Mouse (Mus musculus) megakaryocyte-erythroid progenitor cell, adult 5-6 weeks (primary cell): Measurements from ENCODE around the gene Plaur. TPM values are rescaled to one million over a fixed set of nuclear protein-coding genes. Genes with fewer than 3 reads are reported as not detected.
"Not testable (repeated sequence)": the region's sequence is repeated elsewhere in the genome, so short reads cannot be mapped to it uniquely, and the experiment has no call there.

Experiments
- ATAC-seq: replicated peaks from 2 replicates; pipeline ENCODE4 v1.8.0; 2016; ENCODE audit warnings: mild to moderate bottlenecking, inconsistent platforms; ENCODE audit not compliant: severe bottlenecking, poor library complexity, low FRiP score, low TSS enrichment
- total RNA-seq, 2 experiments: library from RNA; stranded (forward) in 1 of 2; stranded (reverse) in 1 of 2; fragments of 200-1000, 215-1000 nt in 1 of 2; fragments of >200 nt in 1 of 2; fragmentation: Nextera tagmentation in 1 of 2; gene quantifications; 2 replicates each; pipeline ENCODE4 v1.2.3; 2014 to 2017

Plaur gene
- total RNA-seq, 2 experiments from 2014 or later, result 2.5 to 5.4 TPM

DNA sequence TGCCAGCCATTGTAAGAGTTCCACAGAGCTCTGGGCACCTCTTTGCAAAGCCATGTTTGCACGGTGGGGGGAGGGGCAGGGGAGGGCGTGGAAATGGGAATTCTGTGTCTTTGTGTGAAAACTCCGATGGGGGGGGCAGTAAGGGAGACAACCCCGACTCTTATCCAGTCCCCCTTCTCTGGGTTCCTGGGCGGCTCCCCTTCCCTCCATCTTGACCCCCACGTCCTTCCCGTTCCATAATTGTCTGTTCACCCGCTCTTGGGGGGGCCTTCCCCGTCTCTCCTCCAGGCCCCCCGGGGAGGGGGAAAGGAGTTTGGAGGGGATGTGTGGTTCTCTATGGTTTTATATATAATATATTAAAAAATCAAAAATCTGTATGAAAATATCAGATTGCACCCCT is 41.7 kb downstream of the Plaur start:
- no peak for ATAC-seq

- ATAC-seq, result no peak
These were observed 42.6 kb downstream of the Plaur start for GRCm38 (mm10) chr7:24504868-24505267.

GRCm38 (mm10) chr7:24505447-24506064 is 43.3 kb downstream of the Plaur start:
- no peak for ATAC-seq

DNA sequence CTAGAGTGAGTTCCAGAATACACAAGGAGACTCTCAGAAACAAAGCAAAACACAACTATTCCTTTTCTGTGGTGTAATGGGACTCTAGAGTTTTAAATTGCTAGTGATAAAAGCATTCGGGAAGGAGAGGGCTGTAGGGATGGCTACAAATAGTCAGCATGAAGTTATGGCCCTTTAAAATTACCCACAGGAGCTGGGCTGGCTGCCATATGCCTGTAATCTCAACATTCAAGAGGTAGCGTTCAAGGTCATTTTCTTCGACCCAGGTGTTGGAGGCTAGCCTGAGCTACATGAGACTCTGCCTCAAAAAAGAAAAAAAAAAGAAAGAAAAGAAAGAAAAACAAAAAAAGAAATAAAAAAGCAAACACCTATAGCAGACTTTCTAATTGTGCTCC is 43.8 kb downstream of the Plaur start:
- ATAC-seq, result no peak

DNA sequence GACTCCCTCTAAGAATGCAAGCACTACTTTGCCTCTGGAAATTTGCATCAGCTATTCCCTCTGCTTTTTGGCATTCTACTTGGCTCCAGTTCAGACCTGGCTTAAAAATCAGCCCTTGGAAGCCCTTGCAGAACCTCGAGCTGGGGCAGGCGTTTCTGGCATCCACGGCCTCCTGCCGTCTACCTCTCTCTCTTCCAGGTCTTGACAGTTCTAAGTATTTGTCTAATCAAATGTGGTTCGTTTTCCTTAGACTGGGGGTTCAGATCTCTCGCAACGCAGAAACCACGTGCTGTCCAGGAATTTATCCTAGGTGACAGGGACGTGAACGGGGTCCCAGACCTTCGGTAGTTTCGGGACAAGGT is 44.2 kb downstream of the Plaur start:
- no peak for ATAC-seq

GRCm38 (mm10) chr7:24506838-24507725 is 44.8 kb downstream of the Plaur start, which contains the start of gene Zfp428:
Gene Zfp428 (plus strand): TSS chr7:24507006.
- ATAC-seq, result peak; percentile 51

DNA sequence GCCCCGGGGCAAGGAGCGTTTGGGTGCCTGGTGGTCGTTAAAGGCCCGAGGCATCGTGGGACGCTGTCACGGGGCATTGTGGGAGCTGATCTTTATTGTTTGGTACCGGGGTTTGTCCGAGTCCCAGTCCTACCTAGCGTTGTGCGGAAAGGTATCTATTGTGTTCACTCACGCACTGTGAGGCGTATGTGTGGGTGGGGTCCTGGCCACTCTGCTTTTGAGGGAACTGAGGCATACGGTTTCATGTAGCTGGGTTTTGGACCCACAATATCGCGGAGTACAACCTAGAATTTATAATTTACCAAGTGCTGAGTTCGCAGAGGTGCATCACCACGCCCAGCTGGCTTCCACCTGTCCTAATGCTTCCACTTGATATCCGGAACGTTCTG is 45.4 kb downstream of the Plaur start:
- ATAC-seq, result no peak

- no peak for ATAC-seq
These were observed 50.1 kb downstream of the Plaur start, which contains the start of gene AC161166.1 for GRCm38 (mm10) chr7:24512355-24512754. Gene AC161166.1 (minus strand): TSS chr7:24512455.

GRCm38 (mm10) chr7:24516319-24516718 is 54.0 kb downstream of the Plaur start:
- peak; percentile 56 for ATAC-seq

DNA sequence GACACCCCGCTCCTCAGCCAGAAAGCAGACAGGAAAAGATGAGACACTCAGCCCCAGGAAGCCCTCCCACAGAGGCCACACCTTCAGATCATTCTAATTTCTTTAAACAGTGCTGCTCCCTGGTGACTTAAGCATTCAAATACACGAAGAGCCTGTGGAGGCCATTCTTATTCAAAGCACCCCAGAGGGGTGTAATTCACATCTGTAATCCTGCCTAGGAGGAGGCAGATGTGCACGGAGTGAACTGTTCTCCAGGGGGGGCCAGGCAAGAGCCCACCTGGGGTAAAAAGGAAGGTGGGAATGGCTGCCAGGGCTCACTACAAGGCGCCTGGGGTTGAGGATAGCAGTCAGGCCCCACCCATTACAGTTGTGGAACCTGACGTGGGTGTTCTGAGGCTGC is 54.8 kb downstream of the Plaur start:
- no peak for ATAC-seq

GRCm38 (mm10) chr7:24517654-24518053 is 55.4 kb downstream of the Plaur start:
- ATAC-seq, result no peak

DNA sequence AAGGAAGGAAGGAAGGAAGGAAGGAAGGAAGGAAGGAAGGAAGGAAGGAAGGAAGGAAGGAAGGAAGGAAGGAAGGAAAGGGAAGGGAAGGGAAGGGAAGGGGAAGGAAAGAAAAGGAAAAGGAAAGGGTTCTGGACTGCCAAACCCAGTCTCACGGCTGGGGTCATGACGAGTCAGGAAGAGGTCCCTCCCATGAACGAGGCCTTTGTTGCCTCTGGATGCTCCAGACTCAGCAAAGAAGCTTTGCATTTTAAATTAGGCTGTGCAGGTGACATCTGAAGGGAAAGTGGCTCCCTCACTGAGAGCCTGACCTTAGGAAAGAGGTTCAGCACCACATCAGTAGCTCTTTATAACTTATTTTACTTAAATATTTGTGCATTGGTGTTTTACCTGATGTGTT is 56.8 kb downstream of the Plaur start:
- ATAC-seq, result no peak

GRCm38 (mm10) chr7:24520054-24520453 is 57.8 kb downstream of the Plaur start:
- ATAC-seq, result not testable (repeated sequence)

- no peak for ATAC-seq
These were observed 60.5 kb downstream of the Plaur start for GRCm38 (mm10) chr7:24522805-24523204.

DNA sequence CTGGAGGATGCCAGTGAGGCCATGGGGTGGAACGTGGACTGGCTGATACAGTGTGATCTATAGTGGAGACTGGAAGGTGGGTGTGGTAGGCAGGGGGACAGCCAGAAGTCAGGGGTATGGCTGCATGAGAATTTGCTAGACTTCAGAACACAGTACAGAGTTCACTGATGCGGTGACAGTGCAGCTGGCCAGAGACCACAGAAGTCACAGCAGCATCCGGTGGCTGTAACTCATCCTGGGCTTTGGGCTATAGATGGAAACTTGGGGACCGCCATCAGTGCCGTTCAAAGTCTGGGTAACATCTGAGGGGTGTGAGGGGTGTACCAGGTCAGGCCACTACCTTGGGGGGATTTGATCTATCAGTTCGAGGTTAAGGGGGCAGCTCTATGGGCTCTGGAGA is 61.4 kb downstream of the Plaur start:
- ATAC-seq, result no peak

GRCm38 (mm10) chr7:24524978-24525377 is 62.7 kb downstream of the Plaur start:
- ATAC-seq, result no peak

Other genes with a start within 250 kb of the Plaur start
- 2.3 and 6.2 TPM in 2 replicates for gene Zfp109, start 224.9 kb upstream of the Plaur start, total RNA-seq (2014; fragmentation: Nextera tagmentation)
- gene Zfp109, start 224.9 kb upstream of the Plaur start, total RNA-seq (2017), result 5.9 and 6.7 TPM in 2 replicates
- gene Zfp108, start 207.7 kb upstream of the Plaur start, total RNA-seq (2014; fragmentation: Nextera tagmentation), result 0.67 and 1.8 TPM in 2 replicates
- 1.4 TPM in 1 of 2 replicates, not detected in the other for gene Zfp108, start 207.7 kb upstream of the Plaur start, total RNA-seq (2017)
- gene Zfp93, start 192.1 kb upstream of the Plaur start, total RNA-seq (2014; fragmentation: Nextera tagmentation), result 0.30 and 0.59 TPM in 2 replicates
- gene Zfp93, start 192.1 kb upstream of the Plaur start, total RNA-seq (2017), result 0.23 and 2.0 TPM in 2 replicates
- gene Zfp61, start 161.3 kb upstream of the Plaur start, total RNA-seq (2014; fragmentation: Nextera tagmentation), result 9.3 and 10.9 TPM in 2 replicates
- gene Zfp61, start 161.3 kb upstream of the Plaur start, total RNA-seq (2017), result 16.0 and 47.7 TPM in 2 replicates
- gene Zfp94, start 145.8 kb upstream of the Plaur start, total RNA-seq (2014; fragmentation: Nextera tagmentation), result 3.3 and 6.7 TPM in 2 replicates
- 3.0 and 4.4 TPM in 2 replicates for gene Zfp94, start 145.8 kb upstream of the Plaur start, total RNA-seq (2017)
- not detected in 2 replicates for gene Tescl, start 128.5 kb upstream of the Plaur start, total RNA-seq (2014; fragmentation: Nextera tagmentation)
- gene Tescl, start 128.5 kb upstream of the Plaur start, total RNA-seq (2017), result not detected in 2 replicates
- gene Lypd5, start 113.3 kb upstream of the Plaur start, total RNA-seq (2014; fragmentation: Nextera tagmentation), result not detected in 2 replicates
- not detected in 2 replicates for gene Lypd5, start 113.3 kb upstream of the Plaur start, total RNA-seq (2017)
- 120 and 147 TPM in 2 replicates for gene Kcnn4, start 92.2 kb upstream of the Plaur start, total RNA-seq (2014; fragmentation: Nextera tagmentation)
- gene Kcnn4, start 92.2 kb upstream of the Plaur start, total RNA-seq (2017), result 121 and 155 TPM in 2 replicates
- gene Smg9, start 62.9 kb upstream of the Plaur start, total RNA-seq (2014; fragmentation: Nextera tagmentation), result 32.7 and 41.2 TPM in 2 replicates
- gene Smg9, start 62.9 kb upstream of the Plaur start, total RNA-seq (2017), result 11.2 and 26.3 TPM in 2 replicates
- not detected in 2 replicates for gene Irgc1, start 10.2 kb upstream of the Plaur start, total RNA-seq (2014; fragmentation: Nextera tagmentation)
- not detected in 2 replicates for gene Irgc1, start 10.2 kb upstream of the Plaur start, total RNA-seq (2017)
- gene Cadm4, start 19.5 kb downstream of the Plaur start, total RNA-seq (2014; fragmentation: Nextera tagmentation), result 0.27 TPM in 1 of 2 replicates, not detected in the other
- not detected in 2 replicates for gene Cadm4, start 19.5 kb downstream of the Plaur start, total RNA-seq (2017)
- 3.5 and 4.0 TPM in 2 replicates for gene Zfp428, start 44.5 kb downstream of the Plaur start, total RNA-seq (2014; fragmentation: Nextera tagmentation)
- gene Zfp428, start 44.5 kb downstream of the Plaur start, total RNA-seq (2017), result 3.1 and 9.7 TPM in 2 replicates
- not detected in 2 replicates for gene AC161166.1, start 50.0 kb downstream of the Plaur start, total RNA-seq (2014; fragmentation: Nextera tagmentation)
- gene AC161166.1, start 50.0 kb downstream of the Plaur start, total RNA-seq (2017), result not detected in 2 replicates
- gene Irgq, start 68.2 kb downstream of the Plaur start, total RNA-seq (2014; fragmentation: Nextera tagmentation), result 4.7 and 6.3 TPM in 2 replicates
- 3.0 and 5.2 TPM in 2 replicates for gene Irgq, start 68.2 kb downstream of the Plaur start, total RNA-seq (2017)
- not detected in 2 replicates for gene Pinlyp, start 83.6 kb downstream of the Plaur start, total RNA-seq (2014; fragmentation: Nextera tagmentation)
- not detected in 2 replicates for gene Pinlyp, start 83.6 kb downstream of the Plaur start, total RNA-seq (2017)
- gene Xrcc1, start 83.8 kb downstream of the Plaur start, total RNA-seq (2014; fragmentation: Nextera tagmentation), result 89.0 and 93.7 TPM in 2 replicates
- gene Xrcc1, start 83.8 kb downstream of the Plaur start, total RNA-seq (2017), result 20.7 and 36.6 TPM in 2 replicates
- 12.4 and 19.8 TPM in 2 replicates for gene Ethe1, start 125.1 kb downstream of the Plaur start, total RNA-seq (2014; fragmentation: Nextera tagmentation)
- gene Ethe1, start 125.1 kb downstream of the Plaur start, total RNA-seq (2017), result 8.3 and 11.4 TPM in 2 replicates
- 0.37 TPM in 1 of 2 replicates, not detected in the other for gene Zfp575, start 125.2 kb downstream of the Plaur start, total RNA-seq (2014; fragmentation: Nextera tagmentation)
- not detected in 2 replicates for gene Zfp575, start 125.2 kb downstream of the Plaur start, total RNA-seq (2017)
- gene Phldb3, start 148.3 kb downstream of the Plaur start, total RNA-seq (2014; fragmentation: Nextera tagmentation), result 2.6 and 2.8 TPM in 2 replicates
- gene Phldb3, start 148.3 kb downstream of the Plaur start, total RNA-seq (2017), result 6.8 and 9.7 TPM in 2 replicates
- gene Lypd3, start 174.1 kb downstream of the Plaur start, total RNA-seq (2014; fragmentation: Nextera tagmentation), result not detected in 2 replicates
- gene Lypd3, start 174.1 kb downstream of the Plaur start, total RNA-seq (2017), result not detected in 2 replicates
- not detected in 2 replicates for gene Tex101, start 214.2 kb downstream of the Plaur start, total RNA-seq (2014; fragmentation: Nextera tagmentation)
- not detected in 2 replicates for gene Tex101, start 214.2 kb downstream of the Plaur start, total RNA-seq (2017)
- not detected in 2 replicates for gene BC049730, start 246.8 kb downstream of the Plaur start, total RNA-seq (2014; fragmentation: Nextera tagmentation)
- not detected in 2 replicates for gene BC049730, start 246.8 kb downstream of the Plaur start, total RNA-seq (2017)